Mouse (Mus musculus): Measurements from ENCODE around the gene Rfpl4. TPM values are rescaled to one million over a fixed set of nuclear protein-coding genes. Genes with fewer than 3 reads are reported as not detected.
A peak's percentile ranks its signal among the peaks of the same experiment; 100 is the strongest.

Rfpl4 gene
- total and polyA plus RNA-seq, 2 experiments from 2014 or later, result not detected

GRCm38 (mm10) chr7:5060239-5060731 is 56.5 kb downstream of the Rfpl4 start:
- Histone ChIP-seq H3K4me3 (ENCODE audit: low read depth, low read length) (peak overlapping the region; percentile 69), H3K4me2 (ENCODE audit: low read depth, low read length) (peak overlapping the region; percentile 99), H3K9me3 (replicated peaks; ENCODE audit: control insufficient read depth, low read length) (no peaks in the 10 kb centered on the region), H3K27me3 (ENCODE audit: control insufficient read depth, insufficient read depth, low read length) (peaks cover 32% of the 10 kb centered on the region), H3K9ac (replicated peaks; ENCODE audit: low read depth, low read length) (peak overlapping the region; percentile 89), H3K36me3 (replicated peaks; ENCODE audit: control insufficient read depth, insufficient read depth, low read length) (no peaks in the 10 kb centered on the region), H3K4me1 (ENCODE audit: control insufficient read depth, insufficient read depth) (peaks cover 21% of the 10 kb centered on the region), H3K27ac (ENCODE audit: low read depth) (peak overlapping the region; percentile 100)
- no peak for ATAC-seq (ENCODE audit: insufficient read depth, low read depth)
- WGBS, result 3% methylated on average over 27 of the region's 27 CpGs
- peak; percentile 81 for DNase-seq (ENCODE audit: low spot score)
- peak; percentile 75 for TF ChIP-seq CTCF (IDR thresholded peaks at IDR 0.05; ENCODE audit: low read depth)
- no peak for TF ChIP-seq EP300 (IDR thresholded peaks at IDR 0.05; ENCODE audit: low read depth)

Small RNA genes within 50 kb of the gene (microRNA-seq; reads per million reads assigned to microRNA genes)
- not detected for gene Gm26217

Other genes with a start within 250 kb of the Rfpl4 start
- gene Isoc2b, start 246.7 kb downstream of the Rfpl4 start, total RNA-seq (2014; rRNA removed; ENCODE audit: low replicate concordance), result 1.4 and 20.0 TPM in 2 replicates
- 4.5 and 6.5 TPM in 2 replicates for gene Isoc2b, start 246.7 kb downstream of the Rfpl4 start, polyA plus RNA-seq (2015; fragmentation: Nextera tagmentation; extraction: Ambion mirVana)
- 15.2 and 25.6 TPM in 2 replicates for gene Isoc2a, start 239.8 kb downstream of the Rfpl4 start, total RNA-seq (2014; rRNA removed; ENCODE audit: low replicate concordance)
- gene Isoc2a, start 239.8 kb downstream of the Rfpl4 start, polyA plus RNA-seq (2015; fragmentation: Nextera tagmentation; extraction: Ambion mirVana), result 1.4 and 1.6 TPM in 2 replicates
- 0.88 TPM in 1 of 2 replicates, not detected in the other for gene Gm36210, start 210.4 kb downstream of the Rfpl4 start, total RNA-seq (2014; rRNA removed; ENCODE audit: low replicate concordance)
- 0.08 and 0.12 TPM in 2 replicates for gene Gm36210, start 210.4 kb downstream of the Rfpl4 start, polyA plus RNA-seq (2015; fragmentation: Nextera tagmentation; extraction: Ambion mirVana)
- 8.9 and 13.1 TPM in 2 replicates for gene Zfp628, start 201.7 kb downstream of the Rfpl4 start, total RNA-seq (2014; rRNA removed; ENCODE audit: low replicate concordance)
- 1.7 and 1.9 TPM in 2 replicates for gene Zfp628, start 201.7 kb downstream of the Rfpl4 start, polyA plus RNA-seq (2015; fragmentation: Nextera tagmentation; extraction: Ambion mirVana)
- gene Nat14, start 194.9 kb downstream of the Rfpl4 start, total RNA-seq (2014; rRNA removed; ENCODE audit: low replicate concordance), result 2.0 and 4.2 TPM in 2 replicates
- 2.8 and 3.6 TPM in 2 replicates for gene Nat14, start 194.9 kb downstream of the Rfpl4 start, polyA plus RNA-seq (2015; fragmentation: Nextera tagmentation; extraction: Ambion mirVana)
- gene Ssc5d, start 191.2 kb downstream of the Rfpl4 start, total RNA-seq (2014; rRNA removed; ENCODE audit: low replicate concordance), result 3.5 and 5.0 TPM in 2 replicates
- gene Ssc5d, start 191.2 kb downstream of the Rfpl4 start, polyA plus RNA-seq (2015; fragmentation: Nextera tagmentation; extraction: Ambion mirVana), result 1.1 and 1.2 TPM in 2 replicates
- 16.4 and 19.9 TPM in 2 replicates for gene Sbk2, start 152.5 kb downstream of the Rfpl4 start, total RNA-seq (2014; rRNA removed; ENCODE audit: low replicate concordance)
- gene Sbk2, start 152.5 kb downstream of the Rfpl4 start, polyA plus RNA-seq (2015; fragmentation: Nextera tagmentation; extraction: Ambion mirVana), result 22.0 and 24.3 TPM in 2 replicates
- gene Sbk3, start 145.8 kb downstream of the Rfpl4 start, total RNA-seq (2014; rRNA removed; ENCODE audit: low replicate concordance), result 3.2 and 3.9 TPM in 2 replicates
- 2.7 and 4.1 TPM in 2 replicates for gene Sbk3, start 145.8 kb downstream of the Rfpl4 start, polyA plus RNA-seq (2015; fragmentation: Nextera tagmentation; extraction: Ambion mirVana)
- gene Zfp579, start 120.8 kb downstream of the Rfpl4 start, total RNA-seq (2014; rRNA removed; ENCODE audit: low replicate concordance), result 8.3 and 15.0 TPM in 2 replicates
- gene Zfp579, start 120.8 kb downstream of the Rfpl4 start, polyA plus RNA-seq (2015; fragmentation: Nextera tagmentation; extraction: Ambion mirVana), result 25.4 and 30.6 TPM in 2 replicates
- gene Zfp524, start 102.5 kb downstream of the Rfpl4 start, total RNA-seq (2014; rRNA removed; ENCODE audit: low replicate concordance), result 11.0 and 15.6 TPM in 2 replicates
- 12.5 and 15.1 TPM in 2 replicates for gene Zfp524, start 102.5 kb downstream of the Rfpl4 start, polyA plus RNA-seq (2015; fragmentation: Nextera tagmentation; extraction: Ambion mirVana)
- gene Fiz1, start 102.3 kb downstream of the Rfpl4 start, total RNA-seq (2014; rRNA removed; ENCODE audit: low replicate concordance), result 37.2 and 56.9 TPM in 2 replicates
- gene Fiz1, start 102.3 kb downstream of the Rfpl4 start, polyA plus RNA-seq (2015; fragmentation: Nextera tagmentation; extraction: Ambion mirVana), result 14.4 and 14.7 TPM in 2 replicates
- not detected in 2 replicates for gene Gm44973, start 101.5 kb downstream of the Rfpl4 start, total RNA-seq (2014; rRNA removed; ENCODE audit: low replicate concordance)
- 0.75 and 1.1 TPM in 2 replicates for gene Gm44973, start 101.5 kb downstream of the Rfpl4 start, polyA plus RNA-seq (2015; fragmentation: Nextera tagmentation; extraction: Ambion mirVana)
- gene Zfp865, start 96.6 kb downstream of the Rfpl4 start, total RNA-seq (2014; rRNA removed; ENCODE audit: low replicate concordance), result 17.6 and 24.9 TPM in 2 replicates
- gene Zfp865, start 96.6 kb downstream of the Rfpl4 start, polyA plus RNA-seq (2015; fragmentation: Nextera tagmentation; extraction: Ambion mirVana), result 1.8 and 2.0 TPM in 2 replicates
- 1.0 and 2.8 TPM in 2 replicates for gene Ccdc106, start 96.4 kb downstream of the Rfpl4 start, total RNA-seq (2014; rRNA removed; ENCODE audit: low replicate concordance)
- 0.33 and 0.85 TPM in 2 replicates for gene Ccdc106, start 96.4 kb downstream of the Rfpl4 start, polyA plus RNA-seq (2015; fragmentation: Nextera tagmentation; extraction: Ambion mirVana)
- gene 4632433K11Rik, start 82.8 kb downstream of the Rfpl4 start, total RNA-seq (2014; rRNA removed; ENCODE audit: low replicate concordance), result 0.99 TPM in 1 of 2 replicates, not detected in the other
- gene 4632433K11Rik, start 82.8 kb downstream of the Rfpl4 start, polyA plus RNA-seq (2015; fragmentation: Nextera tagmentation; extraction: Ambion mirVana), result not detected in 2 replicates
- gene Zfp784, start 78.5 kb downstream of the Rfpl4 start, total RNA-seq (2014; rRNA removed; ENCODE audit: low replicate concordance), result 7.2 and 8.3 TPM in 2 replicates
- 8.0 and 8.2 TPM in 2 replicates for gene Zfp784, start 78.5 kb downstream of the Rfpl4 start, polyA plus RNA-seq (2015; fragmentation: Nextera tagmentation; extraction: Ambion mirVana)
- 15.0 TPM in 1 of 2 replicates, not detected in the other for gene Zfp580, start 65.4 kb downstream of the Rfpl4 start, total RNA-seq (2014; rRNA removed; ENCODE audit: low replicate concordance)
- 14.7 and 16.6 TPM in 2 replicates for gene Zfp580, start 65.4 kb downstream of the Rfpl4 start, polyA plus RNA-seq (2015; fragmentation: Nextera tagmentation; extraction: Ambion mirVana)
- gene U2af2, start 54.8 kb downstream of the Rfpl4 start, total RNA-seq (2014; rRNA removed; ENCODE audit: low replicate concordance), result 95.2 and 99.1 TPM in 2 replicates
- gene U2af2, start 54.8 kb downstream of the Rfpl4 start, polyA plus RNA-seq (2015; fragmentation: Nextera tagmentation; extraction: Ambion mirVana), result 38.0 and 39.3 TPM in 2 replicates
- gene Epn1, start 36.7 kb downstream of the Rfpl4 start, total RNA-seq (2014; rRNA removed; ENCODE audit: low replicate concordance), result 208 and 236 TPM in 2 replicates
- gene Epn1, start 36.7 kb downstream of the Rfpl4 start, polyA plus RNA-seq (2015; fragmentation: Nextera tagmentation; extraction: Ambion mirVana), result 53.0 and 56.4 TPM in 2 replicates
- 0.35 and 1.1 TPM in 2 replicates for gene Rasl2-9, start 9.0 kb upstream of the Rfpl4 start, total RNA-seq (2014; rRNA removed; ENCODE audit: low replicate concordance)
- 4.4 and 6.5 TPM in 2 replicates for gene Rasl2-9, start 9.0 kb upstream of the Rfpl4 start, polyA plus RNA-seq (2015; fragmentation: Nextera tagmentation; extraction: Ambion mirVana)
- not detected in 2 replicates for gene Vmn1r55, start 32.7 kb upstream of the Rfpl4 start, total RNA-seq (2014; rRNA removed; ENCODE audit: low replicate concordance)
- not detected in 2 replicates for gene Vmn1r55, start 32.7 kb upstream of the Rfpl4 start, polyA plus RNA-seq (2015; fragmentation: Nextera tagmentation; extraction: Ambion mirVana)
- gene Vmn1r56, start 79.8 kb upstream of the Rfpl4 start, total RNA-seq (2014; rRNA removed; ENCODE audit: low replicate concordance), result not detected in 2 replicates
- gene Vmn1r56, start 79.8 kb upstream of the Rfpl4 start, polyA plus RNA-seq (2015; fragmentation: Nextera tagmentation; extraction: Ambion mirVana), result not detected in 2 replicates
- gene Vmn1r57, start 101.5 kb upstream of the Rfpl4 start, total RNA-seq (2014; rRNA removed; ENCODE audit: low replicate concordance), result not detected in 2 replicates
- gene Vmn1r57, start 101.5 kb upstream of the Rfpl4 start, polyA plus RNA-seq (2015; fragmentation: Nextera tagmentation; extraction: Ambion mirVana), result not detected in 2 replicates
- gene Gm5065, start 233.6 kb upstream of the Rfpl4 start, total RNA-seq (2014; rRNA removed; ENCODE audit: low replicate concordance), result not detected in 2 replicates
- not detected in 2 replicates for gene Gm5065, start 233.6 kb upstream of the Rfpl4 start, polyA plus RNA-seq (2015; fragmentation: Nextera tagmentation; extraction: Ambion mirVana)
- not detected in 2 replicates for gene Nlrp2, start 234.1 kb upstream of the Rfpl4 start, total RNA-seq (2014; rRNA removed; ENCODE audit: low replicate concordance)
- gene Nlrp2, start 234.1 kb upstream of the Rfpl4 start, polyA plus RNA-seq (2015; fragmentation: Nextera tagmentation; extraction: Ambion mirVana), result not detected in 2 replicates

Measured in heart, postnatal 0 days (tissue).